Mouse (Mus musculus): Measurements from ENCODE around the gene Syt7. TPM values are rescaled to one million over a fixed set of nuclear protein-coding genes. Genes with fewer than 3 reads are reported as not detected.

The Syt7 gene
- 10 to 100 TPM; 25.8 to 26.3 TPM for total RNA-seq (2021)
- long read RNA-seq, experiment 1, partial matches to known transcripts, result 0 of 9 reads
- long read RNA-seq, experiment 1, other reads (novel, unspliced or antisense), result 9 of 9 reads
- long read RNA-seq, experiment 2, partial matches to known transcripts, result 0 of 2 reads
- long read RNA-seq, experiment 2, other reads (novel, unspliced or antisense), result 2 of 2 reads

DNA sequence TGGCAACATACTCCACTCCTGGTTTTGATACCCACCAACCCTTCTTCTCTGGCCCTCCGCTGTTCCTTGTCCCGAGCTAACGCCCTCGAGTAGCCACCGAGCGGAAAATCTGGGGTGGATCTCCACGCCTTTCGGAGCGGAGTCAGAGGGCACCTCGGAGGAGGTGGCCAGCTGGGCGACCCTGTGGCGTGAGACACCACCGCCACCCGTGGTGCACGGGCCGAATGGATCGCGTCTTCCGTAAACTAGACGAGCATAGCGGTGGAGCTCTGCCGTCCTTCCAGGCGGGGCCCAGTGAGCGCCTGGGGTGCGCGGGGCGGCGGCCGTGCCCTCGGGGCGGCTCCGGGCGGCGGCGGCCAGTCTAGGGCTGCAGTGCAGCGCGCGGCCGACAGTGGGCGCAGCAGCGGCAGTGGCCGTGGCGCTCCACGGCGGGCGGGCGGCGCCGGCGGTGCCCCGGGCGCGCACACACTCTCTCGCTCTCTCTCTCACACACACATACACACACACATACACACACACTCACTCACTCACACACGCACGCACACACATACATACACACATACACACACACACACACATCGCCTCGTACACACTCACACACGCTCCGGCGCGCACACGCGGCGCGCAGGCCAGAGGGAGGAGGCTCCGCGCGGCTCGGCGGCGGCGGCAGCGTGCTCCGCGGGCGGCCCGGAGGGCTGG is at the start of gene Syt7:
Gene Syt7 (plus strand): TSS at position 476 of the 699 bp plus-strand sequence.
- peak; percentile 97 for DNase-seq

DNA sequence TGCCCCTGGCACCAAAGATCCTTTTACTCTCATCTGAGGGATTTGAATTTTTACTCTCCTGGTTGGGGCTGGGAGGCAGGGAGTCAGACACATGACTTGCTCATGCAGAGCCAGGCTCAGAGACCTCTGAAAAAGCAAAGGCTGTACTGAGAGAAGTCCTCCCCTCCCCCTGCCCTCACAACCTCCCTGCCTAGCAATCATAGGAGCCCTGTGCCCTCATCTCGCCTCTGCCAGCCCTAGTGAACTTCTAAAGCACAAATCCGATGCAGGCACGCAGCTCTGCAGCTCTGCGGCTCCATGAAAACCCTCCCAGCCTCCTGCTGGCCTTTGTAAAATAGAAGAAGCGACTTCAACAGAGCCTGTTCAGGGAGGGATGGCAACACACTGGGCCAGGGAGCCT is 49.6 kb upstream of the Syt7 start:
- no peak for DNase-seq

DNA sequence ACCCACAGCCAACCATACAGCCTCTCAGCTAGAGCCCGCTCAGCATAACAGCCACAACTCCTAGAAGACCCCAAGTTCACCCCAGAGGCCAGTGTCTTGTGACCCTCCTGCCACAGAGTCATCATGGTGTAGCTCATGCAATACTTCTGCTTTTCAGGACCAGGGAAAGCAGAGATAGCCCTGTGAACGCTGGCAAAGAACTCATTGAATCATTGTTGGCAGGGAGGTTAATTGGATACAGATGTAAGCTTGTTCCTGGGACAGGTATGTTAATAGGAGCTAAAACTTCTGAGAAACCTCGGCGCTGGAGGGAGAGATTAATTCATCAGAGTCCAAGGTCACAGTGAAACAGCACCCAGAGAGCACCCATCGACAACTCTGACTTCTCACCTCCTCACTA is 48.2 kb upstream of the Syt7 start:
- no peak for DNase-seq

DNA sequence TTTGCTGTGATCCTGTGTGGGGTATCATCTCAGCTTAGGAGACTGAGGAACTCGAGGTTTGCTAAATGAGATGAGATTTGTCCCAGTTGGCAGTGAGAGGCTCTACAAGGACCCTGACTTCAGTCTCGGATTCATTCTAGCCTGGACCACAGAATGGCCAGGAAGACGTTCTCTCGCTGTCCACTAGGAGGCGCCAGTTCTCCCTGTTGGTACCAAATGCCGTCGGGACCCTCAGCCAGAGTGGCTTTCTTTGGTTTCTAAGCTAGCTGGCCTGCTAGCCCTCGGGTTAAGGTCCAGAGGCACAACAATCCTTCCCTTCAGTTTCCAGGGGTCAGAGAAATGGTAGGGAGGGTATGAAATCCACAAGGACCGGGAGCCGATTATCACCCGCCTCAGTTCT is 47.7 kb upstream of the Syt7 start:
- DNase-seq, result peak; percentile 73

DNA sequence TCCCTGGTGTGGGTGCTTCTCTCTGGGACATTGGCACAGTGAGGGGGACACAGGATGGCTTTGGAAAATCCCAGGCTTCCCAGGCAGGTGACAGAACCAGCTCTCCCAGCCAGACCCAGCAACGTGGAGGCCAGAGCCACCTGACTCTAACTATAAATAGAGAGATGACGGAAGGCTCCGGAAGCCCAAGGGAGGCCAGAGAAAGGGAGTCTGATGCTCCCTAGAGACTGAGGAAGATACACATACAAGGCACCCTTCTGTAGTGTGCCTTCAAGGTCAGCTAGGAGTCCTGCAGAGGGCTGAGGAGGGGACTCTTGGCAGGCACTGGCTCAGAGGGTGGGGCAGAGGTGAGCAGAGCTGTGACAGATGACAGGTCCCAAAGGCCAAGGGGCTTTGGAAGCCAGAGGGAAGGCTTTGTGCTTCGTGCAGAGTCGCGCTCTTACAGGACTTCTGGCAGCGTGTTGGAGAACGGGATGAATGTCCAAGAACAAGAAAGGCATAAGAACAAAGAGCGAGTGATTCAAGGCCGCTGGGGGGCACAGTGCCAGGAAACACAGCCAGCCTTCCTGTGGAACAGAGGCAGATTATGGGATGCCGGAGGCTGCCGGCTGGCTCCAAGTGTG is 47.0 kb upstream of the Syt7 start:
- DNase-seq, result peak; percentile 89

DNA sequence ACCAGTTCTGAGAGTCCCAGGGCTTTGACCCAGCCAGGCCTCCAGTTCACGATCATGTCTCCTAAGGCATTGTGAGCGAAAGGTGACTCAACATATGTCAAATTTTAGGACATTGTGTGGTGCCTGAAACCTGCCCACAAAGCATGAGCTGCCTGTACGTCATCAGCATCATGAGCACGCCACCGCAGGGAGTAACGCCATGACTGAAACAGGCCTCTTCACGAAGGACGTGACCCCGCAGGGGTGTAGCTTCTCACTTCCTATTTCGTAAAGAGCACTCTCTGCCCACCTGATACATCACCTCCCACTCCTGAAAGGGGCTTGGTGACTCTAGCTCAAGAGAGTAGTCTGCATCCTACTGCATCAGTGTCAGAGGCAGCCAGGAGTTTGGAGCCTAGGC is 45.0 kb upstream of the Syt7 start:
- no peak for DNase-seq

DNA sequence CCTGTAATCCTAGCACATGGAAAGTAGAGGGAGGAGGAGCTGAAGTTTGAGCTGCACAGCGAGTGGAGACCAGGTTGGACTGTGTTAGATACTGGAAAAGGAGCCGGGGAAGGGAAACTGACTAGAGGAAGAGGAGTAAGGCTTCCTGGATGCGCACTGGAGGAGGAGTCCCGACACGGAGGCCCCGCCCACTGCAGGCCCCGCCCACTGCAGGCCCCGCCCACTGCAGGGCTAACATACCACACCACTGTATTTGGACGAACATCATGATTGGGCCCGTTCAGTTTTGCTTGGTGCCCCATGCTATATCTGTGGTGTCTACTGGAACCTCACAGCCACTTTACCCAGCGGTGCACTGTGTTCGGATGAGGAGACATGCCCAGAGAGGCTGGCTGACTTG is 43.2 kb upstream of the Syt7 start:
- no peak for DNase-seq

DNA sequence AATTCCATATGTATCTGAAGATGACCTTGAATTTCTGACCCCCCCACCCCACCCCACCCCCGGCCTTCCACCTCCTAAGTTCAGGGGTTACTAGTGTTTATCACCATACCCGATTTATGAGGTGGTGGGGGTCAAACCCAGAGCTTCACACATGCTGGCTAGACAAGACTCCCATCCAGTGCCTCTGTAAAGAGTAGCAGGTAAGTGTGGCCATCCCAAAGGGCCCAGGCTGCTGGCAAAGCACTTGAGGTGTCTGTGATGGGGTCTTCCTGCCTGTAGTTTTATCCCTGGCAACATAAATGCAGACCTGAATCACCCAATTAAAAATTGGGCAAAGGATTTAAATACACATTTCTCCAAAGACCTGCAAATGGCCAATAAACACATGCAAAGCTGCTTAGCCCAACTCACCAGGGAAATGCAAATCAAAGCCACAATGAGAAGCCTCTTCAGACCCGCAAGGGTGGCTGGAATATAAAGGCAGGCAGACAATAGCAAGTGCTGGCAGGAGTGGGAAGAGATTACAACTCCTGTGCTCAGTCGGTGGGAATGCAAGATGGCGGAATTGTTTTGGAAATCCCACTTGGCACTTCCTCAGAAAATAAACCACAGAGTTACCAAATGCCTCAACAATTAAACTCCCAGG is 41.1 kb upstream of the Syt7 start:
- DNase-seq, result no peak

DNA sequence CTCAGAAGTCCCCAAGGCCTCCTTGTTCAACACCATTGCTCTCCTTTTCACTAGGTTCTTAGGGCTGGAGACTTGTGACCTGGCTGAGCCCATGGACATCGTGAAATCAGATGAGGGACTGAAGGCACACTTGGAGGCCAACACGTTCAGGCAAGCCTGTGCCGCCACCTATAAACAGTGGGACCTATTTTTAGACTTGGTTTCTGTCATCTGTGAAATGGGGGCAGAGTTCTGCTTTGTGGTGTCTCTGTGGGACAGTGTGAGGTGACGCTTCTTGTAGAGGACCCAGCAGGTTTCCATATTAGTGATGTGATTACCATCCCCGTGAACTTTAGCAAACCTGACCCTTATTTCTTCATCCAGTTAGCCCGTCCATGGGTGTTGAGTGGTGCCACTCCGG is 36.7 kb upstream of the Syt7 start:
- DNase-seq, result no peak

DNA sequence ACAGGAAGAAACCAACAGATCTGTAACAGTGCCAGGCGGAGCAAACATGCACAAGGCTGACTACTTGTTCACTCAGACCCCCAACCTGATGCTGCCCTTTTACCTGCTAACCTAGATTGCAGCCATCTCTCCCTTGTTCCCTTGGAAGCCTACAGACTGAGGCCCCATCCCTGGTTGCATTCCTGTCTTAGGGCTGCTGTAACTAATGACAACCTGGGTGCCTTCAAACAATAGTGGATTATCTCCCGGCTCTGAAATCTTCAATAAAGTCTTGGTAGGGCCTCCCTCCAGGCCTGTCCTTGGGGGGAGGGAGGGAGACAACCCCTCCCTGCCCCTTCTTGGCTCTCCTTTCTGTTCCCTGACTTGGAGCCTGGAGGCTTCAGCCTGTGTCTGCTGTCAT is 34.1 kb upstream of the Syt7 start:
- DNase-seq, result no peak

DNA sequence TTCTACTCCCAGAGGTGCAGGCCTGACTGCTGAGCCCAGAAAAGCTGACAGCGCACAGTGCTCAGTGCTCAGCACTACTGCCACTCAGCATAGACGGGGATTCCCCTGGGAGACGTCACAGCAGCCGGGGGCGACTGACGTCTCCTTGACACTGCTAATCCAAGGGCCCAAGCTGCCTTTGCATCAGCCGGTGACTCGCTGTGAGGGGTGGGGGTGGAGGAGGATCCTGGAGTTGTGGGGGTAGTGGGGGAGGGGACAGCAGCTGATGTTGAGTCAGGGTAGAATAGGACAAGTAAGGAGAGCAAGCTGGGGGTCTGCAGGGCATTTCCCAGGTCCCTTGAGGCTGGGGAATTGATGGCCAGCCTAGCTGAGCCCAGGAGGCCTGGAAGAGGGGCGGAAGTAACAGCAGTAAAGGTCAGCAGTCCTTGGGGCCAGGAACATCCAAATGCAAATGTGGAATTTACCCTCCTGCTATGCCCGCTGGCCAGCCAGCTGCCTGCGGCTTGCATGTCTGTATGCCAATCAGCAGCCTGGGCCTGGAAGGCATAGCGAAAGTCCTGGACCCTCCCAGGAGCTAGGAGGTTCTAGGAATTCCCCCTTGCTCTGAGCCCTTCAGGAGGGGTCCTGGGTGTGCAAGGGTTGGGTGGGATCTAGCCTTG is 31.9 kb upstream of the Syt7 start:
- peak; percentile 52 for DNase-seq

DNA sequence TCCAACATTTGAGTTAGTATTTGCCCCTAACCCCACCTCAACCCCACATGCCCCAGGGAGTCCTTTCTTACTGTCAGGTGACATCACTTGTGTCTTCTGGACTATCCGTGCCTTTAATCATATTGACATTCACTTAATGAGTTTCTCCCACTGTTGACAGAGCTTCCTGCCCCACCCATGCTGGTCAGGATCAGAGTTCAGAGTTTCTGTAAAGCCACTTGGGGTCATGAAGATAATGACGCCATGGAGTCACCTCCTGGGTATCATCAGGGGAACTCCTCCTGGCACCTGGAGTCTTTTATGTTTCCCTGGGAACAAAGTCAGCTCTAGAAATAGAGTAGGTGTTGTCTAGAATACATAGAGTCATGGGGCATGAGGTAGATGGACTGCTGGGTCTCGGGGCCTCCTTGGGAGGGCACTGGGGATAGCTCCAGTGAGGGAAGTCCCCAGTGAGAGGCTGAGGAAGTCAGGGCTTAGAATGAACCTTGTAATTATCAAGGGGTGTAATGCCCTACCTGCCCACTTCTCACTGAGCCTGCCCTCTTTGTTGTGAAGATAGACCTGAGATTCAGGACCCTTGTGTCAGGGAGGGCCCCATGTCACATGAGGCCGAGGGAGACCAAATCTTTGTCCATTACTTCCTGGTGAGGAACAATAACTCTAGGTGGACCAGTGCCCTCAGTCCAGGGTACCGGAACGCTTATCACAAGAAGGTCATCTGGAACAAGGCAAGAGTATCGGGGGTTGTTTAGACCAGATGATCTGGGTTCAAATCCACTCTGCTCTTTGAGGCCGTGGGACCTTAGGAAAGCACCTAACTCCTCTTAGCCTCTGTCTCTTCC is 29.6 kb upstream of the Syt7 start:
- DNase-seq, result no peak

DNA sequence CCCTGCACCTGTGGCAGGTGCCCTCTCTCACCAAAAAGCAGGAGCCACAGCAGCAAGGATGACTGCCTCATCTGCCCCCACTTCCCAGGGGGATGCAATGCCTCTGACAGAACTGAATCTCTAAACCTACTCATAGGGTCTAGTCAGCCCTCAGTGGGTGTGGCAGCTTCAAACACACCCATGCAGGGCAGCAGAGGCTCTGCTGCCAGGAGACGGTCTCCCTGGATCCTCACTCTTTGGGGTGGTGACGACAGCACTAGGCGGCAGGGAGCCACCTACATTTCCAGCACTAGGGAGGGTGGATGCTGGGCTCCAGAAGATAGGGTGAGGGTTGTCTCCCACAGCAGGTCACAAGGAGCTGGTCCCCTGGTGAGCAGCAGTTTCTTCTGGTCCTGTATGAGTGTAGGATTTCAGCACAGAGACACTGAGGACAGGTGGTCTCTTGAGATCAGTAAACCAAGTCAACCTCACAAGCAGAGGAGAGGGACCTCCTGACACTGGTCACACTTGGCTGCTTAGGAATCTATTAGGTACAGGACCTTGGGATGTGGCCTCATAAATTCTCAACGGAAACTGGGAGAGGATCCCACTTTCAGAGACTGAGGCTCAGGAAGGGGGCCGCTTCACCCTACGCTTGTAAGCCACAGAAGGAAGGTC is 26.3 kb upstream of the Syt7 start:
- DNase-seq, result no peak

DNA sequence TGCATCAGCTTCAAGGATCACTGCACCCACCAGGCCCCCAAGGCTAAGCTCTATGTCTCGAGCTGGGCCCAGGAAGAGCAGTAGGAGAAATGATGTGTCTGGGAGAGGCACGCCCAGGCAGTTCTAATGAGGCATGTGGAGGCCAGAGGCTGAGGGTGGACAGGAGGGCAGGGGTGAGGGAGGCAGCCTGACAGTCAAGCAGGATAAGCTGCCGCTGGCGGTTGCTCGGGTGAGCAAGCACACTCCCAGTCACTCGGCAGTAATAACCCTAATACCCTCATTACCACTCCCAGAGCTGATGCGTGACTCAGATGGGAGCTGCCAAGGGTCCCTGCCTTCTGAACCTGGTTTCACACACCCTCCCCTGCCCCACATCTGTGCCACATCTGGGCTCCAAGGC is 25.0 kb upstream of the Syt7 start:
- no peak for DNase-seq

DNA sequence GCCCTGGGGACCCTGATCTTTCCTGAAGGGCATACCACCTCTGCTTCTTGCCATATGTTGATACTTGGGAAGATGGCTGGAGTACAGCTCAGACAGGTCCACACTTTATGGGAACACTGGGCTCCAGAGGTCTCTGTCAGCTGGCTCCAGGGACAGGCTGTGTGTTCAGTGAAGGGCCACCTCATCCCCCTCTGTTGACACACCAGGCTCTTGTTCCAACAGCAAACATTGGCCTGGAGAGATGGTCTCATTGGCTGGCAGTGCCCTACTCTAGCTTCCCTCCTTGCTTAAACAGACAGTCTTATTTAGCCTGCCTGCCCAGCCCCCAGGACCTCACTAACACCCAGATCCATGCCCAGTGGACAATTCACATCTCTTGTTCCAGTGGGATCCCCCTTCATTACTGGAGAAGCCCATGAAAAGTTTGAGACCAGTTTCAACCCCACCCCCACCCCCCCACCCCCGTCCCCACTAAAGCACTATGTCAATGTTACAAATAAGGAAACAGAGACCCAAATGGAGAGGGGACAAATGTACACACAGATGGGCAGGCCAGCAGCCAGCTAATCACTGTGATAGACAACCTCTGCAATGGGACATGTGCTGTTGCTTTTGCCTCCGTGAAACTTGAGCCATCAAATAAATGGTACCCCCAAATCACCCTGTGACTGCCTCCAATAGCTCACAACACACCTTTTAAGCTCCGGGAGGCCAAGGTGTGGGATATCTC is 22.6 kb upstream of the Syt7 start:
- DNase-seq, result no peak

DNA sequence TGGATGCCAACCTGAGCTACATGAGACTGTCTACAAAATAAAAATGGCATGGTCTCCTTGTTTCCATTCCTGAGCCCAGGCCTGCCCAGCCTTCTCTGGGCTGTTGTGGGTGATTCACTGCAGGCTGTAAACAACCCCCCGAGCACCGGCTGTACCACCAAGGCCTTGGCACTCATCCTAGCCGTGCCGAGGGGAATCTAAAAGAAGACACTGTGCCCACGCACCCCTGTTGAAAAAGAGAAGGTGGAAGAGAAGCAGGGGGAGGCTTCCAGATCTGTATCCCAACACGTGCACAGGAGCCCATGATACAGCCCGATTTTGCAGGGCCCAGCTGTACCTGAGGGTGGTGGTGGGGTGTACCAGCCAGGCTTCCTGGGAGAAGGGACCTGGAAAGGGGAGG is 21.1 kb upstream of the Syt7 start:
- no peak for DNase-seq

DNA sequence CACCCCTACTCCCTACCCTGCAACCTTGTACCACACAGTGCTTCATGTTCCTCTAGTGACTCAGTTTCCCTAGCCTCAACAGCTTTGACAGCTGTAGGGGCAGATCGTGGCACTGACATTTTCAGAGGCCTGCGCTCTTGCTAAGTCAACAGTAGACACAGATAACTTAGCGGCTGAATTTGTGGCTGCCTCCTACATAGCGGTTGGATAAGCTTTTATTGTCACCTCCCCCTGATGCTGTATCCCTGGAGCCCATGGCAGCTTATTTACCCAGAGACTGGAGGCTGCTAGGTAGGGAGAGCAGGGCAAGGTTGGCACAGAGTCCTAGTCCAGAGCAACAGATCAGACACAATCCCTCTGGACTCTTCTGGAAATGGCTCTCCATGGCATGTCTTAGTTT is 19.0 kb upstream of the Syt7 start:
- DNase-seq, result no peak

DNA sequence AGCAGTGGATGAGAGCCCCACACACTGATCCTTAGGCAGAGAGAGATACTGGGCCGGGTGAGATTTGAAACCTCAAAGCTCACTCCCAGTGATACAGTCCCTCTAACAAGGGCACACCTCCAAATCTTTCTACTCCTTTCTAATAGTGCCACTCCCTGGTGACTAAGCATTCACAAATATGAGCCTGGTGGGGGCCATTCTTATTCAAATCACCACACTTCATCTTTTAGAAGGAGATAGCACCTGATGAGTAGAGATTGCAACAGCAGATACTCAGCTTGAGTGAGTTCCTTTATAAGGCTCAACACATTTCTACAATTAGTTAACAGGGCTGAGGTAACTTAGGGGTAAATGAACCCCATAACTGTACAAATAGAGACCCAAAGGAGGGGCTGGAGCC is 15.7 kb upstream of the Syt7 start:
- DNase-seq, result no peak

DNA sequence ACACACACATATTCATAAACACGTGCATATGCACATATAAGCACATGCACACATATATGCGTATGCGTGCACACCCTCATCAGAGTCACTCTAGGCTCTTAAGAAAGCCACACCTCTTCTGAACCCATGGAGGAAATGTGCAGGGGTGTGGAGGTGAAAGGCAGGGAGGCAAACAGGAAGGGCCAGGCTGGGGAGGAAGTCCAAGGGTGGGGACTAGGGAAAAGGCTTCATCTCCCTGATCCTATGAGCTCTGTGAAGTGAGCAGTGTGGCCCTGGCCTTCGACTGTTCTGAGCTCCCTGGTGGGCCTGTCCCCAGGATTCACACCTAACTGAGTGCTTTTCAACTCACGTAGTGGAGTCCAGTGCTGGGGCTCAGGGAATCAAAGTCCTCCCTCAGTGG is 13.6 kb upstream of the Syt7 start:
- no peak for DNase-seq

DNA sequence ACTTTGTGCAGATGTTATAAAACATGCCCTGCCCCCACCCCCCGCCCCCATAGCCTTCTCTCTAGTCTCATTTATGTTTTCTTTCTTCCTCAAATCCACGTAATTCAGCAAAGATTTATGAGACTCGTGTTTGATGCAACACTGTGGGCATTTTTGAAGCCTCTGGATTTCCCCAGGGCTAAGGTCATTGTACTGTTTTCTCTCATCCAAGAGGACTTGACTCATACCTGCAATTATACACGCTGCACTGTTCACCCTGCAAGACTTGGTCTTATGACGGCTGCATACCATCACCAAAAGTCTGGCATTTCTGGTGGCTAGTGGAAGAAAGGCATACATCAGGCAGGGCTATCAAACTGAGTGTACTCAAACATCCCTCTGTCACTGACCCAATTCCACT is 8.9 kb upstream of the Syt7 start:
- DNase-seq, result no peak

DNA sequence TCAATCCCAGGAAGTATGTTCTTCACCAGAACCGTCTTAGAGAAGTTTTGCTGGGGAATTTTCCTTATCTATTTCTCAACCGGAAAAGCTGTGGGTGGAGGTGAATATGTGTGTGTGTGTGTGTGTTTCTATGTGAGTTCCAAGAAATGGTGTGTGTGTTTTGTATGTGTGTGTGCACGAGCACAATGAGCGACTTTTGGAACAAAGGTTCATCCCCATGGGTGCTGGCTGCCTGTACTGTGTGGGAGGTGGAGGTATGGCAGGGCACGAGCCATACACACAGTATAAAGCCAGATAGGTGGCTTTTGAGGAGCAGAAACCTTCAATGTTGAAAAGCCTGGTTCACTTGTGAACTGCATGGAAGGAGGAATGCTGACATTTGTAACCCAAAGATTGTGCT is 1.2 kb upstream of the Syt7 start:
- DNase-seq, result no peak

Measured in adrenal gland, postnatal 10 days (tissue).